Mouse (Mus musculus) embryonic facial prominence, embryonic 13.5 days (tissue): ENCODE measurements around the gene Mier3. TPM values are rescaled to one million over a fixed set of nuclear protein-coding genes. Genes with fewer than 3 reads are reported as not detected.
"Not testable (repeated sequence)": the region's sequence is repeated elsewhere in the genome, so short reads cannot be mapped to it uniquely, and the experiment has no call there.

Source experiments
- ATAC-seq: fragments of 200-750 bp; cut with Nextera tagmentation; 2 replicates; pipeline ENCODE4 v1.8.0; 2017; ENCODE audit warnings: low read depth; ENCODE audit not compliant: insufficient number of reproducible peaks, insufficient read depth, low FRiP score, low TSS enrichment
- H3K27ac ChIP-seq: fragments of 300-500 bp; sonication (generic); 2 replicates; pipeline ENCODE4 v1.5.1; 2015; ENCODE audit warnings: moderate library complexity, mild to moderate bottlenecking, inconsistent platforms
- H3K27me3 ChIP-seq: fragments of 300-500 bp; sonication (generic); 2 replicates; pipeline ENCODE4 v1.6.1; 2015; ENCODE audit warnings: mild to moderate bottlenecking, inconsistent platforms
- H3K36me3 ChIP-seq: fragments of 300-500 bp; sonication (generic); 2 replicates; pipeline ENCODE4 v1.6.1; 2015; ENCODE audit warnings: mild to moderate bottlenecking, inconsistent platforms
- H3K4me1 ChIP-seq: fragments of 300-500 bp; sonication (generic); 2 replicates; pipeline ENCODE4 v1.6.1; 2015; ENCODE audit warnings: inconsistent platforms
- H3K4me2 ChIP-seq: fragments of 300-500 bp; sonication (generic); 2 replicates; pipeline ENCODE4 v1.6.1; 2015; ENCODE audit warnings: moderate library complexity, mild to moderate bottlenecking, inconsistent platforms
- H3K4me3 ChIP-seq: fragments of 300-500 bp; sonication (generic); 2 replicates; pipeline ENCODE4 v1.5.1; 2015; ENCODE audit warnings: mild to moderate bottlenecking, inconsistent platforms
- H3K9ac ChIP-seq: fragments of 300-500 bp; sonication (generic); 2 replicates; pipeline ENCODE4 v1.6.1; 2015; ENCODE audit warnings: mild to moderate bottlenecking, inconsistent platforms
- H3K9me3 ChIP-seq: fragments of 300-500 bp; sonication (generic); 2 replicates; pipeline ENCODE4 v1.6.1; 2016; ENCODE audit warnings: inconsistent platforms
- WGBS: fragments of 180-500 bp; shearing (Covaris S2); methylation state at CpG from one replicate; pipeline ENCODE4 v1.1.7; 2015; ENCODE audit warnings: mixed read lengths; 5-methylcytosine and 5-hydroxymethylcytosine counted together
- polyA plus RNA-seq: library from polyadenylated mRNA; unstranded; fragments of >200 nt; fragmentation: Nextera tagmentation; extraction: Ambion mirVana; gene quantifications from 2 replicates; pipeline ENCODE4 v1.2.1, GENCODE M21; 2015

Gene Mier3
- polyA plus RNA-seq, 1 experiment from 2014 or later = 22.9 TPM

DNA sequence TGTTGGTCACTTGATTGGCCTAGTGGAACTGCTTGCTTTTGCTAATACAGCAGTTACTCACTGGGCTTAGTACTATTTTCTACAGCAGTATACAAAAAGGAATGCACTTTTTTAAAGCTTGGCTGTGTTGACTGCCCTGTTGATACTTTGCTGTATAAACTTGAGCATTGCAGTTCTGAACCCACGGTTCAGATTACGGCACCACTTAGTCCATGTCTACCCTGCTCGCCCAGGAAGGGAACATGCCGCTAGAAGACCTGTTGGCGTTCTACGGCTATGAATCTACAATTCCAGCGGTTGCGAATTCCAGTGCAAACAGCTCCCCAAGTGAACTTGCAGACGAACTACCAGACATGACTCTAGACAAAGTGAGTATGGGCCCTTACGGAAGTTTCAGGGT lies 22.6 kb downstream of the Mier3 start:
- Histone ChIP-seq H3K27ac (no peak overlapping the region), H3K9me3 (no peaks in the 10 kb centered on the region), H3K9ac (no peak overlapping the region), H3K4me2 (no peak overlapping the region), H3K4me1 (no peaks in the 10 kb centered on the region), H3K4me3 (no peak overlapping the region), H3K27me3 (no peaks in the 10 kb centered on the region), H3K36me3 (peaks cover 71% of the 10 kb centered on the region)
- ATAC-seq = no peak
- 98% methylated on average over 10 of the region's 10 CpGs for WGBS

DNA sequence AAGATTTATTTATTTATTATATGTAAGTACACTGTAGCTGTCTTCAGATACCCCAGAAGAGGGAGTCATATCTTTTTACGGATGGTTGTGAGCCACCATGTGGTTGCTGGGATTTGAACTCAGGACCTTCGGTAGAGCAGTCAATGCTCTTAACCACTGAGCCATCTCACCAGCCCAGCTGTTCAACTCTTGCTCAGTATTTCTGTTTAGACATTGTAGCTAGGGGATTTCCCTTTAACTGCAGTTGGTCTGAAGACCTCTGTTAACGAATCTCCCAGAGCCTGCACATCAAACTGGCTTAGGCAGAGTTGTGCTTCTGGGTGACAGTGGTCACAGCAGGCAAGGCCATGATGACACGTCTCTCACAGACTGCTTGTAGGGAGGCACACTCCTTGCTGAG lies 23.2 kb downstream of the Mier3 start:
- not testable (repeated sequence) for H3K4me2 ChIP-seq, H3K27ac ChIP-seq, ATAC-seq, H3K9ac ChIP-seq, H3K4me3 ChIP-seq, H3K27me3 ChIP-seq, H3K4me1 ChIP-seq, H3K9me3 ChIP-seq
- WGBS = 89% methylated on average over 4 of the region's 4 CpGs
- peaks cover 76% of the 10 kb centered on the region for H3K36me3 ChIP-seq

DNA sequence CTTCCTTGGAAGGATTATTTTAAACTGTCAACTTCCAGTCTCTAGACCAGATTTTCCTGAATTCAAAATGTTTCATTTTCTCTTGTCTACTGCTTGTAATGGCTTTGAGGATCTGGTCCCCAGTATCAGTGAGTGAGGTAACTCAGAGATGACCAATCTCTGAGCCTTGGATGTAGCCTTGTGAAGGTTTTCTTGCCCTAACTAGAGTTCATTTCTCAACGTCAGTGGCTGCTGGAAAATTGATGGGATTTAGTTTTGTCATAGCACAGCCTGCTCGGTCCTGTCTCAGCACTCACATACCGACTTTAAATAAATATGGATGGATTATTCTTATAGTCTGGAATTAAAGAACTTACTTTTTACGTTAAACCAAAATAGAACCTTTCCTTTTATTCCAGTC lies 29.8 kb downstream of the Mier3 start:
- H3K9me3 ChIP-seq = no peaks in the 10 kb centered on the region
- H3K4me1 ChIP-seq = no peaks in the 10 kb centered on the region
- WGBS = 89% methylated on average over 4 of the region's 4 CpGs
- no peak overlapping the region for H3K4me2 ChIP-seq
- H3K36me3 ChIP-seq = peaks cover 95% of the 10 kb centered on the region
- H3K27me3 ChIP-seq = no peaks in the 10 kb centered on the region
- H3K4me3 ChIP-seq = no peak overlapping the region
- no peak overlapping the region for H3K9ac ChIP-seq
- ATAC-seq = no peak
- H3K27ac ChIP-seq = no peak overlapping the region

DNA sequence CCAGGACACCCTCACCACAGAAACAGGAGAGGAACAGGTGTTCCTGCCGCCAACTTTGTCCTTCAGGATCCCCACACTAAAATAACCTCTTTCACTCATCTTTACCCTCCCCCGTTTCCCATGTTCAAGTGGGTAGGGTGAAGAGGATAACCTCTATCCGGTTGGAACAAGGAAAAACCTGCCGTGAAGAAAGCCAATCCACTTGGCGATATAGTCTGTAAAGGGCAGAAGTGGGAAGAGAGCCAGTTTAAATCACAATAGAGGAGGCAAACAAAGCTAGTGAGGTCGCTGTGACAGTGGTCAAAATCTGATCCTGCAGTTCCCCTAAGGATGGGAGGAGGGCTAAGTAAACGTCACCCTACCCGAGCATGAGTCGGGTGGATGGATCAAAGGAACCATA lies 38.9 kb downstream of the Mier3 start:
- H3K9ac ChIP-seq = no peak overlapping the region
- H3K9me3 ChIP-seq = no peaks in the 10 kb centered on the region
- peaks cover 38% of the 10 kb centered on the region for H3K36me3 ChIP-seq
- 0 out of 2 replicates have a peak, but pooled peaks cover 4% of the 10 kb centered on the region for H3K4me1 ChIP-seq
- WGBS = 71% methylated on average over 9 of the region's 9 CpGs
- no peak overlapping the region for H3K4me3 ChIP-seq
- ATAC-seq = no peak
- no peak overlapping the region for H3K27ac ChIP-seq
- no peak overlapping the region for H3K4me2 ChIP-seq
- H3K27me3 ChIP-seq = no peaks in the 10 kb centered on the region

DNA sequence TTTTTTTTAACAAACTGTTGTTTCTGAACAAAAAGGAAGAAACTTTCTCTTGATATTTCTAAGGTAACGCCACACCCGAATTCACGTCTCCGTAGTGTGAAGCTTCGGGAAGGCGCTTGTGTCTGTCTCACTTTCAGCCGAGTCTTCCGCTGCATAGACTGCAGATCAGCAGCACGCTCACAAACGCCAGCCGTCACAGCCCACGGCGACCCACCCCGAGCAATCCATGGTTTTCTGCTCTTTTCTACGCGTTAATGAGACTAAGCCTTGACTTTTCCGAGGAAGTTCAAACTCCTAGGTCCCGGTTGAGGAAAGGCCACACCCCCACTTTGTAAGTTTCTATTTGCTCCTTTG lies 44.0 kb downstream of the Mier3 start:
- 0 out of 2 replicates have a peak, but pooled peaks cover 8% of the 10 kb centered on the region for H3K4me1 ChIP-seq
- WGBS = under 1% methylated on average over 18 of the region's 18 CpGs
- peak overlapping the region; percentile 90 for H3K27ac ChIP-seq
- ATAC-seq = no peak
- H3K4me3 ChIP-seq = peak overlapping the region; percentile 61
- peak overlapping the region; percentile 82 for H3K4me2 ChIP-seq
- peaks cover 9% of the 10 kb centered on the region for H3K9me3 ChIP-seq
- H3K9ac ChIP-seq = peak overlapping the region; percentile 72
- H3K36me3 ChIP-seq = 0 out of 2 replicates have a peak, but pooled peaks cover 6% of the 10 kb centered on the region
- no peaks in the 10 kb centered on the region for H3K27me3 ChIP-seq

DNA sequence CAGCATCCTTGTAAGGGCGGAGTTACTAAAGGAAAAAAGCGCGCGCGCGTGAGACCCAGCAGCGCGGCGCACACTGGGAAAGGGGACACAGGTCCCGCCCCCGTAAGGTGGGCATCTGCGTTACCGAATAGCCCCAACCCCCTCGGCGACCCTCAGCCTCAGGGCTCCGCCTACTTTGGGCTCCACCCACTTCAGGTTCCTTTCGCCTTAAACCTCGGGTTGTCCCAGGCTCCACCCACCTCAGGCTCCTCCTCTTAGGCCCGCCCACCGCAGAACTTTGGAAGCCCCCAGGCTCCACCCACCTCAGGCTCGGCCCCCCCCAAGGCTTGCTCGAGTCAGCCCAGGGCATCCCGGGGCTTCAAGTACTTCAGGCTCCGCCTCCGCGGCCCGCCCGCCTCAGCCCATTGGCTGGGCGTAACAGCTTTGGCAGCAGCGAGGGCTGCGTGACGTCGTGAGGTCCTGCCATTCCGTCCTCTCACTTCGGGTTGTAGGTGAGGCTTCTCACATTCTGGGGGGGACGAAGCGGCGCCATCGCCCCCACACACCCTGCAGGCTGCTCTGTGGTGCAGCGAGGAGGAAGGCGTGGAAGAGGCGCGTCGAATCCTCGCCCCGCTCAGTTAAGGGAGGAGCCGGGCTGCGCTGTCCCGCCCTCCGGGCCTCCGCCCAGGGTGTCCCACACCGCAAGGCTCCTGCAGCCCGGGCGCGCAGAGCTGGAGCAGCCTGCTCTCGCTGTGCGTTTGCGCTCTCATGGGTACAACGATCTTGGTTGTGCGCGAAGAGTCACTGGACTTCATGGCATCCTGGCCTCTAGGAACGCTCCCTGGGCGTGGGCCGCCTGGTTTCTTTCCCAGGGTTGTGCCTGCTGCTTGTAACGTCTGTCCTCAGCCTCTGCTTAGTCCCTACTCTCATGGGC lies 44.6 kb downstream of the Mier3 start:
- Histone ChIP-seq H3K27ac (peak overlapping the region; percentile 90), H3K9ac (peak overlapping the region; percentile 79), H3K27me3 (no peaks in the 10 kb centered on the region), H3K9me3 (peaks cover 9% of the 10 kb centered on the region), H3K4me3 (peak overlapping the region; percentile 61), H3K4me2 (peak overlapping the region; percentile 82), H3K36me3 (no peaks in the 10 kb centered on the region), H3K4me1 (0 out of 2 replicates have a peak, but pooled peaks cover 8% of the 10 kb centered on the region)
- ATAC-seq = peak; percentile 99
- WGBS = under 1% methylated on average over 63 of the region's 65 CpGs

DNA sequence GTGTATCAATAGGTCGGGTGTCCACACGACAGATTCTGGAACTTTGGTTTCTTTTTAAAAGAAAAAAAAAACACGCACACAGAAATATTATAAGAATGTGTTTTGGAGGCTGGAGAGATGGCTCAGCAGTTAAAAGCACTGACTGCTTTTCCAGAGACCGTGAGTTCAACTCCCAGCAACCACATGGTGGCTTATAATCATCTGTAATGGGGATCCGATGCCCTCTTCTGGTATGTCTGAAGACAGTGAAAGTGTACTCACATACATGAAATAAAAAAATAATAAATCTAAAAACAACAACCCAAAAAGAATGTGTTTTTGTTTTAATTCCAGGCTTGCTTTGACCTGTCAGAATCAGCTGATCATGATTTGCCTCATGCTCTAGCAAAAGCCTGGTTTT lies 46.1 kb downstream of the Mier3 start:
- Histone ChIP-seq H3K27ac (no peak overlapping the region), H3K36me3 (no peaks in the 10 kb centered on the region), H3K4me1 (0 out of 2 replicates have a peak, but pooled peaks cover 8% of the 10 kb centered on the region), H3K4me3 (no peak overlapping the region), H3K4me2 (no peak overlapping the region), H3K9me3 (peaks cover 9% of the 10 kb centered on the region), H3K9ac (no peak overlapping the region), H3K27me3 (no peaks in the 10 kb centered on the region)
- WGBS = 92% methylated on average over 5 of the region's 5 CpGs
- ATAC-seq = no peak

DNA sequence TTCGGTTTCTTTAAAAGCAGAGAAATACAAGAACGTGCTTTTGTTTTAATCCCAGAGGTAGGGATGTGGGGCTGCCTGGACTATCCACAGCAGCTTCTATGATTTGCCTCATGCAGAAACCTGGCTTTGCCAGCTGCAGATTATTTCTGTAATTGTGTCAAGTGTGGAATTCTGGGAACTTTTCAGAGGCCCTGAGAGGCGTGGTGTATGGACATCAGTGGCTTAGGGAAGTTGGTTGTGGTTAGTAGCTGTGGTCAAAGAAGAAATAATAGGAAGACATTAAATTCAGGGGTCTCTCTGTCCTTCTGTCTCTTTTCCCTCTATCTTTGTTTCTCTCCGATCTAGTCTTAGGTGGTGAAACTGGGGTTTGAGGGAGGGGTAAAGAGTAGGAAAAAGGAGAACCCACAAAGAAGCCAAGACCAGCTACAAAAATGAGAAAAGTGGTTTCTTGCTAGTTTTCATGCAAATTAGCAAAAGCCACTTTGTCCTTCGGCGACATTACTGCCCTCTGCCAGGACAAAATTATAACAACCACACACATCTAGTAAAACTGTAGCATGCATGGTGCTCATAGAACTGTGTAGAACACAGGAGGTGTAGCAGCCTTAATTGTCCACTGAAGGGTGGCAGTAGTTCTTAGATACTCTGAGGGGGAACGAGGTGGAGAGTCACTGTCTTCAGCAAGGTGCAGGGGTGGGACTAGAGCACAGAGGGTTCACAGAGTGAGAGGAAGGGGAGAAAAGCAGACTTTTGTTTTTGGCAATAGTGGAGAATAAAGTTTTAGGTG lies 60.6 kb downstream of the Mier3 start:
- Histone ChIP-seq H3K4me1 (no peaks in the 10 kb centered on the region), H3K9me3 (no peaks in the 10 kb centered on the region), H3K36me3 (no peaks in the 10 kb centered on the region), H3K27ac (no peak overlapping the region), H3K4me3 (no peak overlapping the region), H3K9ac (no peak overlapping the region), H3K27me3 (no peaks in the 10 kb centered on the region), H3K4me2 (no peak overlapping the region)
- WGBS = 77% methylated on average over 7 of the region's 7 CpGs
- ATAC-seq = no peak

DNA sequence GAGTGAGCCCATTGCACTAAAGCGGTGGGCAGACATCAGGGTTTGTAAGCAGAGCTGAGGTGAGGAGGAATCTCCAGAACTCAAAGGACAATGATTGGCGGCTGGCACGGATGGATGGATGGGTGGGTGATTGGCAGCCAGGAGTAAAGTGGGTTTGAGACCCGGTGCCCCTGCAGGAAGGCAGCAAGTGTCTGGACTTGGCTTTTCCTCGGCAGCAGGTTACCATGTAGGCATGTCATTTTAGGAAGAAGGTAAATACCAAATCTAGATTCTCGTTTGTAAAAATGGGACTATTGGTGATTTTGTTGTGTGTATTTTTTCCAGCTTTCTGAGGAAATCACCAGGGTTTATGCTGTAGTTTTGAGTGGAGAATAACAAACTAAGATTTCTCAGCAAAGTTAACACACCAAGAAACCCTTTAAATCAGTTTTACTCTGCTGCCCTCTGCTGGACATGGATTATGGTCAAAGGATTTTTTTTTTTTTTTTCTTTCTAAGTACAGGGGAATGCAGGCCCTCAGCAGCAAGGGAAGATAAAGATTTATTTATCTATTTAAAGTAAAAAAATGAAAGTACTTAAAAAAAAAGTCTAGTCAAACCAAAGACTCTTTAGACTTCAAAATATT lies 61.3 kb downstream of the Mier3 start:
- Histone ChIP-seq H3K27me3 (no peaks in the 10 kb centered on the region), H3K4me3 (no peak overlapping the region), H3K9ac (no peak overlapping the region), H3K36me3 (no peaks in the 10 kb centered on the region), H3K27ac (no peak overlapping the region), H3K9me3 (no peaks in the 10 kb centered on the region), H3K4me1 (no peaks in the 10 kb centered on the region), H3K4me2 (no peak overlapping the region)
- ATAC-seq = no peak
- WGBS = 69% methylated on average over 6 of the region's 6 CpGs

DNA sequence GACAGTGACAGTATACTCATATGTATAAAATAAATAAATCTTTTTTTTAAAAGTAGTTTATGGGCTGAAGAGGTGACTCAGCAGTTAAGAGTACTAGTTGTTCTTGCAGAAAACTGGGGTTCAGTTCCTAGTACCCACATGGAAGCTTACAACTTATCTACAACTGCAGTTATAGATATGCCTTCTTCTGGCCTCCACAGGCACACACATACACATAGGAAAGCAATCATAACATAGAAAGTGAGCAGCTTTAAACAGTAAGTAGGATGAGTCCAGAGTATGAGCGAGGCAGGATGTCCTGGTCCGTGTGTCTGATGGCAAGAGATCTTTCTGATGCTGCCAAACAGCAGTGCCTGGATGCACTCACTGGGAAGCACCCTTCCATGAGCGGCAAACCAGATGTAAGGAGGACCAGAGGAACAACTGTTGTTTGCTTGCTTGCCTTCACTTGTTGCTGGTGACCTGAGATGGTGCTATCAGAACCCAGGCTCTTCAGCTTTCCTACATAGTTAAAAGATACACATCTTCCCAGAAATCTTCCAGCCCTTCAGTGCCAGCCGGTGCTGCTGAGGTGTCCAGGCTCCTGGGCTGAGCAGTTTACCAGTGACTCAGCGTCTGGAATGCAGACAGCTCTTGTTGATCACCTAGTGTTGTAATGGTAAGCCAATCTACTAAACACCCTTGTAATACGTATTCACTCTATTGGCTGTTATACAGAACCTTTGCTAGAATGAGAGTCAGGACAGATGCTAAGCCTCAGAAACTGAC lies 63.6 kb downstream of the Mier3 start:
- Histone ChIP-seq H3K36me3 (peaks cover 15% of the 10 kb centered on the region), H3K27ac (no peak overlapping the region), H3K9me3 (no peaks in the 10 kb centered on the region), H3K4me3 (no peak overlapping the region), H3K4me2 (no peak overlapping the region), H3K4me1 (no peaks in the 10 kb centered on the region), H3K9ac (no peak overlapping the region), H3K27me3 (no peaks in the 10 kb centered on the region)
- WGBS = 77% methylated on average over 6 of the region's 6 CpGs
- no peak for ATAC-seq

DNA sequence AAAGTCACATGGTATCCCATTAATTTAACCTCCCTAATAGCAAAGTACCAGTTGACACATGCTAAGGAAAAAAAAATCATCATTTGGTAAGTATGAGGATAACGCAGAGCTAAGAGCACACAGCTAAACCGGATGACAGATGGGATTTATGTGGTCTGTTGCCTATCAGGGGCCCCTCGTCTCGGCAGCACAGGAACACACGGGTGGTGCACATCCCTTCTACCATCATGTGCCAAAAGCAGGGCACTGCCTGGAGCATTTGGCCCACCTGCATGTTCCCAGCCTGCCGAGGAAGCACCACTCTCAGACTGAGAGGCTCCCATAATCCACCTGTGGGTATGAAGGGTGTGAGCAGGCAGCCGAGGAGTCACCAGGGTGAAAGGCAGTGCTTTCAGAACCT lies 64.4 kb downstream of the Mier3 start:
- Histone ChIP-seq H3K27me3 (no peaks in the 10 kb centered on the region), H3K4me2 (no peak overlapping the region), H3K27ac (no peak overlapping the region), H3K4me3 (no peak overlapping the region), H3K4me1 (no peaks in the 10 kb centered on the region), H3K36me3 (peaks cover 23% of the 10 kb centered on the region), H3K9ac (no peak overlapping the region), H3K9me3 (no peaks in the 10 kb centered on the region)
- 73% methylated on average over 7 of the region's 7 CpGs for WGBS
- no peak for ATAC-seq
